Mouse (Mus musculus) ES-Bruce4 (cell line): ENCODE measurements around the gene Gm9833. TPM values are rescaled to one million over a fixed set of nuclear protein-coding genes. Genes with fewer than 3 reads are reported as not detected.

ENCODE experiments used
- H3K27ac ChIP-seq: 2 replicates; pipeline ENCODE4 v1.5.1; 2012; ENCODE audit warnings: low read length, inconsistent platforms; ENCODE audit not compliant: insufficient read depth
- H3K27me3 ChIP-seq: 2 replicates; pipeline ENCODE4 v1.6.1; 2012; ENCODE audit warnings: mild to moderate bottlenecking, low read length, inconsistent platforms; ENCODE audit not compliant: control insufficient read depth, poor library complexity, insufficient read depth, severe bottlenecking
- H3K36me3 ChIP-seq: 2 replicates; pipeline ENCODE4 v1.6.1; 2012; ENCODE audit warnings: inconsistent platforms, mild to moderate bottlenecking, low read length, moderate library complexity; ENCODE audit not compliant: control insufficient read depth, poor library complexity, insufficient read depth, severe bottlenecking
- H3K4me1 ChIP-seq: one replicate; pipeline ENCODE4 v1.8.1; 2011; ENCODE audit warnings: low read length; ENCODE audit not compliant: control insufficient read depth, insufficient read depth
- H3K4me3 ChIP-seq: 2 replicates; pipeline ENCODE4 v1.5.1; 2011; ENCODE audit warnings: low read depth, mild to moderate bottlenecking, low read length
- H3K9ac ChIP-seq: 2 replicates; pipeline ENCODE4 v1.6.1; 2012; ENCODE audit warnings: low read depth, mild to moderate bottlenecking, inconsistent platforms; ENCODE audit not compliant: poor library complexity, severe bottlenecking
- H3K9me3 ChIP-seq: replicated peaks from 2 replicates; pipeline ENCODE4 v1.6.1; 2012; ENCODE audit warnings: mild to moderate bottlenecking, low read length, inconsistent platforms; ENCODE audit not compliant: control insufficient read depth, poor library complexity, insufficient read depth, severe bottlenecking
- CTCF ChIP-seq: IDR thresholded peaks from one replicate; pipeline ENCODE4 v1.8.1; 2011; ENCODE audit warnings: low read depth, low read length
- EP300 ChIP-seq: IDR thresholded peaks from 2 replicates; pipeline ENCODE4 v1.6.1; 2011; ENCODE audit warnings: low read depth, low read length; ENCODE audit not compliant: insufficient read depth
- POLR2A ChIP-seq: IDR thresholded peaks from one replicate; pipeline ENCODE4 v1.8.1; 2011; ENCODE audit warnings: low read length; ENCODE audit not compliant: insufficient read depth
- polyA plus RNA-seq: library from polyadenylated mRNA; stranded (reverse); fragments of >200 nt; gene quantifications from 2 replicates; pipeline ENCODE4 v1.2.4, GENCODE M21; 2011; ENCODE audit warnings: low read depth; ENCODE audit not compliant: missing spikeins, insufficient read depth, insufficient read length

Gm9833 gene
- polyA plus RNA-seq, 1 experiment = 6.6 TPM

DNA sequence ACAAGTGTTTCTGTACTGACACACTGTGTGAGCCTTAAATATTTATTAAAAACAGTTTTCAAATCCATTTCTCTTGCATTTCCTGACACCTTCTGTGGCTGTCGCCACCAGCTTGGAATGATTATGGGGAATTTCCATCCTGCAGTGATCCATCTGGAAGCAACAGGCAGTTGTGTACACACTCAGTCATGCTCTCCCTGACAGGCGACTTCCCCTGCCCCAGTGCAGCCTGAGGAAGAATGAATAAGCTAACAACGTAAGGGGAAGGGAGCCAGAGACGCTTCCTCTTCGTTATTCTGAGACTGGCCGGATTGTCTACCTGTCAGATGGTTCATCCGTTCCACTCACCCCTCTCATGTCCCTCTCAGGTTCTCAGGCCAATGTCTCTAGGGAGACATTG, 4.6 kb downstream of the Gm9833 start:
- no peak overlapping the region for H3K27ac ChIP-seq
- no peak overlapping the region for H3K9ac ChIP-seq
- H3K36me3 ChIP-seq = no peaks in the 10 kb centered on the region
- no peaks in the 10 kb centered on the region for H3K4me1 ChIP-seq
- H3K9me3 ChIP-seq = peaks cover under 1% of the 10 kb centered on the region
- H3K4me3 ChIP-seq = no peak overlapping the region
- no peak for TF ChIP-seq POLR2A
- TF ChIP-seq CTCF = no peak
- TF ChIP-seq EP300 = no peak
- peaks cover 2% of the 10 kb centered on the region; the same call in 1 of the 2 replicates for H3K27me3 ChIP-seq

GRCm38 (mm10) chr3:10092914-10093313, 5.0 kb downstream of the Gm9833 start:
- Histone ChIP-seq H3K9me3 (no peaks in the 10 kb centered on the region), H3K27me3 (no peaks in the 10 kb centered on the region), H3K4me3 (no peak overlapping the region), H3K4me1 (no peaks in the 10 kb centered on the region), H3K36me3 (no peaks in the 10 kb centered on the region), H3K27ac (no peak overlapping the region), H3K9ac (no peak overlapping the region)
- TF ChIP-seq EP300 (no peak), CTCF (no peak)

DNA sequence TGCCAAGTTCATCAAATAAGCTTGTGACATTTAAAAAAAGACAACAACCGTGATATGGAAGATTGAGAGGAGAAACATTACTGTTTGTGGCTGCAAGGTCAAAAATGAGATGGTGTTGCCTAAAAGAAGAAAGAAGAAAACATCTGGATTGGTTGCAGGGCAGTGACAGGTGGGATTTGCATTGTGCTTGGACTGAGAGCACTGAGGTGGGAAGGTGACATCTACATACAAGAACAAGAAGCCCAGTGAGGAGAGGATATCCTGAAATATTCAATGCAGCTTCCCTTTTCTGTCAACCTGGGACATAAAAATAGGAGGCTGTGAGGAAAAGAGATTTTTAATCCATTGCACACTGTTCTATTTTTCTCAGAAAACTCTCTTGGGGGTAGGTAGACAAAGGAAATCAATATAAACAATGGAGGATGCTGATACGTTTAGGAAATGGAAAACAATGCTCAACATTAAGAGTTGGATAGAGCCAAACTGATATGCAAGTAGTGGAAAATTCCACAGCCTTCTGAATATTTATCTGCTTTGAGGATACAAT, 7.2 kb downstream of the Gm9833 start:
- Histone ChIP-seq H3K36me3 (no peaks in the 10 kb centered on the region), H3K9ac (no peak overlapping the region), H3K27ac (no peak overlapping the region), H3K9me3 (no peaks in the 10 kb centered on the region), H3K4me3 (no peak overlapping the region), H3K27me3 (no peaks in the 10 kb centered on the region), H3K4me1 (no peaks in the 10 kb centered on the region)
- TF ChIP-seq POLR2A (no peak), EP300 (no peak), CTCF (no peak)

GRCm38 (mm10) chr3:10099756-10100155, 11.8 kb downstream of the Gm9833 start:
- Histone ChIP-seq H3K9me3 (no peaks in the 10 kb centered on the region), H3K27ac (no peak overlapping the region), H3K27me3 (no peaks in the 10 kb centered on the region), H3K4me3 (no peak overlapping the region), H3K4me1 (no peaks in the 10 kb centered on the region), H3K9ac (no peak overlapping the region), H3K36me3 (no peaks in the 10 kb centered on the region)
- no peak for TF ChIP-seq CTCF
- no peak for TF ChIP-seq POLR2A
- no peak for TF ChIP-seq EP300

GRCm38 (mm10) chr3:10111570-10111969, 23.7 kb downstream of the Gm9833 start:
- Histone ChIP-seq H3K9ac (no peak overlapping the region), H3K36me3 (no peaks in the 10 kb centered on the region)
- TF ChIP-seq POLR2A (no peak), CTCF (no peak), EP300 (no peak)

GRCm38 (mm10) chr3:10112196-10112595, 24.3 kb downstream of the Gm9833 start:
- TF ChIP-seq POLR2A = no peak
- no peak for TF ChIP-seq EP300
- TF ChIP-seq CTCF = no peak
- Histone ChIP-seq H3K27ac (no peak overlapping the region), H3K36me3 (no peaks in the 10 kb centered on the region), H3K9ac (no peak overlapping the region), H3K4me3 (no peak overlapping the region), H3K9me3 (no peaks in the 10 kb centered on the region), H3K4me1 (no peaks in the 10 kb centered on the region), H3K27me3 (no peaks in the 10 kb centered on the region)

More at GRCm38 (mm10) chr3:10111570-10111969, 23.7 kb downstream of the Gm9833 start:
- Histone ChIP-seq H3K4me3 (no peak overlapping the region), H3K9me3 (no peaks in the 10 kb centered on the region), H3K27me3 (no peaks in the 10 kb centered on the region), H3K27ac (no peak overlapping the region), H3K4me1 (no peaks in the 10 kb centered on the region)
